Mouse (Mus musculus): ENCODE measurements at regions not wholly inside any gene's neighbourhood (a gene's known extent, or its start where the extent isn't known, plus 50 kb on each side); places are given as distances from the start of the nearest gene placed in this dataset.

DNA sequence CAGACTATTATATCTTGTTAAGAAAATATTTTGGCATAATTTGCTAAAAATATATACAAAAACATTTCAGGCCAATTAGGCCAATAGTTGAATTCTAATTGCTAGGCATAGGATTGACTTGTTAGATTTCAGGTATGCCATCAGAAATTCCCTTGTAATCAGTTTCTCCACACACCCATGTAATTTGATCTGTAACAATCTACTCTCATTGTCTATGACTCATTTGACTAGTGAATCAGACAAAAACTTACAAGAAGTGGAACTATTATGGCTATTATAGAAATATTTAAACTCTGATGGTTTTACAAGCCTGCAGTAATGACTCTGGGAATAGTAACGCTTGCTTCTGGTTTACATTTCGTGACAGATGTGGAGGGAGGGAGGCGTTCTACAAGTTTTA, 338.9 kb upstream of the Ptbp2 start:
- intact Hi-C loops (cut with DNase I), result no loop called here

DNA sequence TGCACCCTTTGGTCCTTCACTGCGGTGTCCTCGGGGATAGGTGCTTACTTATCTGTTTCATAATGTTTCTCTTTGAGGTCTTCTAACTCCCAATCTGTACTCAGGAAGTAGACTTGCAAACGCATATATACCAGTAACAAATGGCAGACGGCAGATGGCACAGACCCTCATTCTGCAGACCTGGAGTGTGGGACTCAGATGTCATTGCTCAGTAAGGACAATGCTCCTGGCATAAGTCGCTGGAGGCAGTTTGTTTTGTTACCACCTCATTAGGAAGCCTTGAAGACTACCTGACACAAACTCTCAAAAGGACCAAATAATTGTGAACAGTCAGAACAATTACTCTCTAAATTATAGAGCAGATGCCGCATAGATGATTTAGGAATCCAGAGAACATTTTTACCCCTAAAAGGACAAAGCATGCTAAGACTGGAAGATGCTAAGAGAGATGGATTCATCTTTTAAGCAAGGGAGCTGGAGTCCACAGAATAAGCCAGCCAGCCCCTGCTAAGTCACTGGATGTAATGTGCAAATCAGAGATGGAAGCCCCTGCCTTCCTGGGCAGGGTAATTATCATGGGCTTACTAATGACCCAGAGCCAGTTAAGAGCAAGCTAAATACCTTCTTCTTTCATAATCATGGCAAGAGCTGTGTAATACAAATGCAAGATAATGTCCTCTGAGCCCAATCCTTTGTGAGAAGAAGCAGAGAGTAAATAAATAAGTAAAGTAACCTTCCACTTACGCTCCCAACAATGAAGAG, 299.1 kb upstream of the Ptbp2 start:
- no peak for DNase-seq (ENCODE audit: extremely low spot score in 1 of 2, low spot score in 2 of 2)
- intact Hi-C loops (cut with DNase I), result no loop called here

More for the DNA sequence above, 338.9 kb upstream of the Ptbp2 start:
- no peak for DNase-seq (ENCODE audit: extremely low spot score in 1 of 2, low spot score in 2 of 2)

DNA sequence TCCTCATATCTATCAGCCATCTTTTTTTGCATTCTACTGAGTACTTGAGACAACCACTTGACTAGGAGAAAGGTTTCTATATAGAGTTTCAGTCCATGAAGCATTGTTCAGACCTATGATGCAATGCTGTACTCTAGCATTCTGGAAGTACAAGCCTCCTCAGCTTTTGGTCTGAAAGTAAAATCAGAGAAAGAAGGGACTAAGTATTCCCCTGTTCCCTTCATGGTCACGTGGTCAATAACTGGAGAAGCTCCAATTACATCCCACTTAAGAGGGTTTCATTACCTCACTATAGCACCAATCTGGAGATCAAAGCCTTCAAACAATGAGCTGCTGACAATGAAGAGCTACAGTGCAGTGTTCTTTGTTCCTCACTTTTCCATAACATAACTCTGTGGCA, 289.3 kb upstream of the Ptbp2 start:
- intact Hi-C loops (cut with DNase I), result no loop called here
- DNase-seq (ENCODE audit: extremely low spot score in 1 of 2, low spot score in 2 of 2), result no peak

DNA sequence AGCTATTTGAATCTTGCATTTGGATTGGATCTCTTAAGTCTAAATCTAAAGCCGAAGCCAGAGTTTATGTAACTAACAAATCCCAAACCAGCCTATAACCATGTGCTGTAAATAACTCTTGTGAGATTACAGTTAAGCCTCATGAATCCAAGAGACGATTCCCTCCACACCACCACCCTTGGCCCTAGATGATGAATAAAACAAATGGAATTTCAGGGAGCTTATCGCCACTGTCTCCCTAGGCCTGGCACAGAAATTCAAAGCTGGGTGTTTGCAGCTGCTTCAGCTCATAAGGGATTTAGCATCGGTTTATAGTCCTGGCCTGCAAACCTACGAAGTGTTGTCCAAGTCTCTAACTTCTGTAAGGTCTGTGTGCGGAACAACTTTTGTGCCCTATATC, 281.4 kb upstream of the Ptbp2 start:
- intact Hi-C loops (cut with DNase I), result no loop called here
- DNase-seq (ENCODE audit: extremely low spot score in 1 of 2, low spot score in 2 of 2), result no peak

DNA sequence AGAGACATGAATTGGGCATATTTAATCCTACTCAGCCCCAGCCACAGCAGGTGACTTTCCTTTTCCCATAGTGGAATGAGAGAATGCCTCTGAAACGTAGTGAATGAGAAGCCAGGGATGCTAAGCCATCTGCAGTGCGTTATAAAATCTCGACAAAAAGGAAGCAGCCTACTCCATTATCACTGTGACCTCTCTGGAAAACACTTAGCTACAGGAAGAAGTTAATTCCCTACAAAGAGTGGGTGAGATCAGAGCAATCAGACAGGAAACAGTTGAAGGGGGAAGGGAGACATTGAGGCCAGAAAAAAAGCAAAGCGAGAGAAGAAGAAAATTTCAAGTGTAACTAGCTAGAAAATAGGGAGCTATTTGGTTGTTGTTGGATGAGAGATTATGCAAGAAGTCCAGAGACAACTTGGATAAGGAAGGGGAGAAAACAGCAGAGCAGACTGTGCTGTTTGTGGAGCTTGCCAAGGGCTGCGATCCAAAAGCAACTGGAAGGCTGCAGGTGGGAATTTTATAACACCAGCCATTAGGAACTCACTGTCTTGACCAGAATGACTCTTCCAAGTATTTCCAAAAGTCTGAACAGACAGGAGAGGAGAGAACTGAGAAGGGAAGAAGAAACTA, 280.7 kb upstream of the Ptbp2 start:
- DNase-seq (ENCODE audit: extremely low spot score in 1 of 2, low spot score in 2 of 2), result peak in 1 of 2 experiments; percentile 34
- intact Hi-C loops (cut with DNase I), result no loop called here

DNA sequence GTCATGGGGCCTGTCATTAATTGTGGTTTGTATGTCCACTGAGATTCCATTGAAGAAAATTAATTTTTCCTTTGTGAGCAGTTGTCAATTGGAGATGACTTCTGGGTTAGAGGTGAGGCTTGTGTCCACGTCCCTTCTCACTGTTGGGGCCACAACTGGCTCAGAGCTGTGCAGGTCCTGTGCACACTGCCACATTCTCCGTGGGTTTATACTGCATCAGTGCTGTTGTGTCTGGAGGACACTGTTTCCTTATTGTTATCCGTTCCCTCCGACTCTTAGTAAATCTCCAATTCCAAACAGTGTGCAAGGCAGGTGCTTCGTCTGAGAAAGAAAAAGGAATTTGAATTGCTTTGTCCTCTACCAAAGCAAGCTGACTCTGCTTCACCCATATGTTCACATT, 278.0 kb upstream of the Ptbp2 start:
- intact Hi-C loops (cut with DNase I), result no loop called here
- no peak for DNase-seq (ENCODE audit: extremely low spot score in 1 of 2, low spot score in 2 of 2)

DNA sequence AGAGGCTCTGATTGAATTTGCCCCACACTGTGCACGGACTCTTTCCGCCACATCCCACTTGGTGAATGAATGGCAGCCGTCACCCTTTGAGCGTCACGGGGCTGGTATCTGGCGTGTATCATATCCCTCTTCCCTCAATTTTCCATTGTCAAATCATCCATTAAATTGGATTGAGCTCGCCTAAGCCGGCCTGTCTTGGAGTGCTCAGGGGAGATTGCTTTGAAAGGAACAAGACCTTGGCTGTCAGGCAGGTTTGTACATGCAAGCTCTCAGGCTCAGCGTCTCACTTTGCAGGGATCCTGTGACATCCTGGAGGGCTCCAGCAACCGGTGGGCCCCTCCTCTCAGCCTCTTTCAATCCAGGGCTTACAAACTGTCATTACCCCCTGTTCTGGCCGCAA, 275.7 kb upstream of the Ptbp2 start:
- DNase-seq (ENCODE audit: extremely low spot score in 1 of 2, low spot score in 2 of 2), result no peak
- intact Hi-C loops (cut with DNase I), result no loop called here

DNA sequence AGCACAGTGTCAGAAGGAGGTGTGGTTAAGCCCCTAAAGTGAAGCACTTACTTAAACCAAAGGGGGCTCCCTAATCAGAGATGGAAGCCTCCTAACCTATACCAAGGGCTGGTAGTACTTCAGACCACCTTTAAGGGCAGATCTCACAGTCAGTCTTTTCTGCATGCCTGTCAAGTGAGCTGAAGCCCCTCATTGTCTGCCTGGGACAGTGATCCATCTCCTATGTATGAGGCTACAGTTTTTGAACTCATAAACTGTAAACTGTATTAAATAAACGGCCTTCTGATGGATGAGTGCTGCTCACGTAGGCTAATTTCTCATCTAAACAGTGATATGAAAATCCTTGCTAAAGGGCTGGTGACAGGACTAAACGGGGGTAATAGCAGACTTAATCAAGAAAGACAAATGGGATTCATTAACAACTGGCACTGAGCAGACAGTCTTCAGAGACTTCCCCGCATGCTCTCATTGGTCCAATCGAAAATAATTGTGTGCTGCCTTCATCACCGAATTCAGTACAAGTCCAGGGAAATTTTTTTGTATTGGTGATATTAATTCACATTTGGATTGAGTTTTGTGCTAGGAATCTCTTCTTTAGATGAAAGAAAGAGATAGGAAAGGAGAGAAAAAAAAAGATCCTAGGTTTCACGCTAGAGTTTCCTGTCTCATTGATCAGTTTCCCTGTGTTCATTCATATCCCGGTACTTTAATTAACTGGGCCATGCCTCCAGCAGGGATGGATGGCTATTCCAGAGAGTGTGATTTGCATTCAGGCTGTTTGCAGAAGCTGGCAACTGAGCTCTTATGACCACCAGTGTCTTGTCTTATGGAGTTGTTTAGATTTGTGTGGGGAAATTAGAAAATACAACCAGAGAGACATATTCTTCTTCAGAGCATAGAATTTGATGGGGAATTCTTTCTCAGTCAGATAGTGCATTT, 271.2 kb upstream of the Ptbp2 start:
- intact Hi-C loops (cut with DNase I), result no loop called here
- no peak for DNase-seq (ENCODE audit: extremely low spot score in 1 of 2, low spot score in 2 of 2)

DNA sequence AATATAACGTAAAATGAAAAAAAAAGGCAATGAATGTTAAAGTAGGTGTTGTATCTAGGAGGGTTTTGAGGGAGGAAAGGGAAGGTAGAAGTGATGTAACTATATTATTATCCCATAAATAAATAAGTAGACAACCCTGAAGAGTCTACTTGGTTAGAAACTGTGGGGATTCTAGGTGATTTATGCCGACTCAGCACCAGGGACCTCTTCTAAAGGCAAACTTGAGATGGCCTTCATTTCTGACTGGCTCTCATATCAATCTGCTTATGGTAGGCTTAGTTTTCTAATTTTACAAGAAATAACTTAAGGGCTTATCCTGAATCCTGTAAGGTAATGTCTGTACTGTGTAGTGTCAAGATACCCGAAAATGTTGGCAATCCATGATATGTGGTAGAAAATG, 263.0 kb upstream of the Ptbp2 start:
- intact Hi-C loops (cut with DNase I), result no loop called here
- no peak for DNase-seq (ENCODE audit: extremely low spot score in 1 of 2, low spot score in 2 of 2)

DNA sequence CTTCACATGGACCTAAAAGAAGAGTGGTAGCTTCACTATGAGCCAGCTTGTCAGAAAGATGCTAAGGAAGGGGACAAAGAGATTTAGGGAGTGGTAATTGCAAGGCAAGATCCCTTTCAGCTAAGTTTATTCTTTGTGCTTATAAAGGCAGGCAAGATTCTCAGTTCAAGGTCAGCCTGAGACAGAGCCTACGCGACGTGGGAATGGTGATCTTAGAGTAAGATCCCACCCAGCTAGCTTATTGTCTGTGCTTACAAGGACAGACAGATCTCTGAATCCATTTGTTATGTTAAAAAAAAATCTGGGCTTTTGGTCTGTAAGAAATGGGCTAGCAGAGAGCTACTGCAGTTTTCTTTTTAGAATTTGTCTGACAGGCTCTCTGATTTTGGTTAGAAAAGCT, 253.3 kb upstream of the Ptbp2 start:
- intact Hi-C loops (cut with DNase I), result no loop called here
- no peak for DNase-seq (ENCODE audit: extremely low spot score in 1 of 2, low spot score in 2 of 2)

DNA sequence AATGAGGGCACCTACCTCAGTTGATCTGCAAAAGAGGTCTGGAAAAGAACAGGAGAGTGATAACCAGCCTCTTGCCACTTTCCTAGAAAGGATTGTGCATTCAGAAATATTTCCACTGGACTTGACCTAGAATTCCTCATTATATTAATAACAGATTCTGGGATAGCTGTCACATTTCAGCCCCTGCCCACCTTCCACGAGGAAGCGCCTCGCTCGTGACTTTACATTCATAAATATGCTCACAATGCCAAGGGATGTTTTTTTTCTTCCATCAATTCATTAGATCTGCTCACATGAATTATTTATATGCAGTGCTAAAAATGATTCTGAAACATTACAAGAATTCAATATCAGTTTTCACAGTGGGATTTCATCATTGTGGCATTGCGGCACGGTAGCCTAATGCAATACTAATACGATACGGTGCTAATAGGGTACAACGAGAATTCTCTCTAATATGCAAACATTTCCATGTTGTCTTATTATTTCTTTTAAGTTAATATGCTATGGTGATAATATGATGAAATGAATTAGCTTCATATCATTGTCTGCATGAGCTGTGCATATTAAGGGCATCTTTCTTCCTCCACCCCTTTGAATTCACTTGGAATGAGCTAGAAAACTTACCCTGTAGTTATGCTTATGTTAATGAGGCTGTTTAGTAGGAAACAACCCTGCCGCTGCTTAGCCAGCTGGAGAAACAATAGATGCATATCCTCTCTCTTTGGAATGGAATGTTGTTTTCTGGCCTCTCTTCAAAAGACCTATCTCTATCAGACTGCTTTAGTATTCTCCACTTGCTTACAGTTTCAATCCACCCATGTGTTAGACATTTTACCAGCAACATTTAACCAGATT, 235.8 kb upstream of the Ptbp2 start:
- intact Hi-C loops (cut with DNase I), result no loop called here
- no peak for DNase-seq (ENCODE audit: extremely low spot score in 1 of 2, low spot score in 2 of 2)

DNA sequence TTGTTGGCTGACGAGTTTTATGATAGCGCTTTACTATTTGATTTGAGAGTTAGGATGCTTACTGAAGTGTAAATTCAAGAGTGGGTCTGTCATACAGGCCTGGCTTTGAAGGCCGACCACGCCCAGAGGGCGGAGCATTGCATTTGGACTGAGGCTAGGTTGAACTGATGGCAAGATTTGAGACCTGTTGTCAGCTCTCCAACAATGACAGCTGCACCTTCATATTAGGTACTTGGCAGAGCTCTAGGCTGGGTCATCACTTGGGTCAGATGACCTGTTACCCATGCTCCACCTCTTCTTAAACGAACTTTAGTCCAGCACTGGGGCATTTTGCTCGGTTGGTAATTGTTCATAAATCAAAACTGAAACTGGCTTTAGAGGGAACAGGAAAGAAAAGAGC, 231.1 kb upstream of the Ptbp2 start:
- no peak for DNase-seq (ENCODE audit: extremely low spot score in 1 of 2, low spot score in 2 of 2)

DNA sequence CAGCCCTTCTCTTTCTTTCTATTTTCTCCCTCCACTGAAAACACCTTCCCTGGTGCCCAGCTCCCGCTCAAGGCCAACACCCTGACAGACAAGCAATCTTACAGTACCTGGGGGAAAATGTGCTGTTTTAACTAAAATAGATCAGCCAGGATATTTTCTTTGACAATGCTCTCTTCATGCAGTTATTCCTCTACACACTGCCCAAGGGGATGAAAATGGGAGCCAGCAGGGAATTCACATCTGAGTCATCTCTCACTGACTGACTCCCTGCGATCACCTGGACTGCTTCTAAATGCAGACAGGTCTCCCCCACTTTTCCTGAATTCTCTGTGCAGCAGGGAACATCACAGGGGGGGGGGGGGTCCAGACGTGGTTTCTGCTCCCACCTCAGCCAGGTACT, 227.6 kb upstream of the Ptbp2 start:
- intact Hi-C loops (cut with DNase I), result no loop called here
- DNase-seq (ENCODE audit: extremely low spot score in 1 of 2, low spot score in 2 of 2), result no peak

More for the DNA sequence above, 231.1 kb upstream of the Ptbp2 start:
- intact Hi-C loops (cut with DNase I), result no loop called here

DNA sequence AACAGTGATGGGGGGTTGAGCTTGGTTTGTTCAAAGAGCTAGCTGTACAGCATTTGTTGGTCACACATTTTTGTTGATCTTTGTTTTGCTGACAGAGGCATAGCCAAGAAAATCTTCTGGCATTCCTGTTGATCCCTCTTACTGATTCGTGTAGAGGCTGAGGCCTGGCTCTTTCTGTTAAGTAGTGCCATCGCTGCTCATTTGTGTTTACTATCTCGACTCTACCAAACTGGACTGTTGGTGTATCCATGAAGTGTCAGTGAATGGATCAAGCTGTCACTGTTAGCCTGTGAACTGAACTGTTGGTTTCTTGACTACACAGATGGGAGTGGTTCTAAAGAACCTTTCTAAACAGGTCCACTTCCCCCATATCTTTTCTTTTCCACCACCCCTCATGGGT, 223.8 kb upstream of the Ptbp2 start:
- DNase-seq (ENCODE audit: extremely low spot score in 1 of 2, low spot score in 2 of 2), result no peak

DNA sequence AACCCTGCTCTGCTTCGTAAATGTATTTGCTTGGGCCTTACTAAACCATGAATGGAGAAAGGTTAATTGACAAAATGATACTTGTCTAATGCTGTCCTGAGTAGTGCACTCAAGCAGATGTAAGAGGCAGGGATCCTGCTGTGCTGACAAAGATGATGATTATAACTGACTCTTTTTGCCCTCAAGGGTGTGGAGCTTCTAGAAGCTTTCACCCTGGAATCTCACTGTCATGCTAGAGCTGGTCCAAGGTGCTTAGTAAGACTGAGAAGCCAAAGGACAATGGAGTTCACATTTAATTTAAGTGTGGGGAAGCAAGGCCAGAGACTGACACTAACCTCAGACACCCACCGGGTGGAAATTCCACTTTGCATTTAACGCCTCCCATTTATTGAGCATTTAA, 220.3 kb upstream of the Ptbp2 start:
- intact Hi-C loops (cut with DNase I), result no loop called here
- no peak for DNase-seq (ENCODE audit: extremely low spot score in 1 of 2, low spot score in 2 of 2)

More for the DNA sequence above, 223.8 kb upstream of the Ptbp2 start:
- intact Hi-C loops (cut with DNase I), result no loop called here

DNA sequence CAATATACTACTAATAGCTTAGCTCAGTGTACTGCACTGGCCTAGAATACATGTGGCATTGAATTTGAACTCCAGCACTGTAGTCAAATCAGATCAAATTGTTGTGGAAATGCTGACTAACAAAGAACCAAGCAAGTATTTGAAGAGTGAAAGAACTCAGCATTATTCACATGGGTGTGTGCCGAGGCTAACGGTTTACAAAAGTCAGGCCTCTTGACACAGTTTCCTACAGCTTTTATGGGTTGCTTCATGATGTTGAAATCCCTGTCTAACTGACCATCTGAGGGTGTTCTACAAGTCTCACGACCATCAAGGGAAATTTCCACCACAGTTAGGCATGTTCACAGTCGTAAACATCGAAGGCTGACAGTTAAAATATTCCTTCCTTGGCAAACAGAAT, 216.0 kb upstream of the Ptbp2 start:
- intact Hi-C loops (cut with DNase I), result no loop called here
- DNase-seq (ENCODE audit: extremely low spot score in 1 of 2, low spot score in 2 of 2), result no peak

DNA sequence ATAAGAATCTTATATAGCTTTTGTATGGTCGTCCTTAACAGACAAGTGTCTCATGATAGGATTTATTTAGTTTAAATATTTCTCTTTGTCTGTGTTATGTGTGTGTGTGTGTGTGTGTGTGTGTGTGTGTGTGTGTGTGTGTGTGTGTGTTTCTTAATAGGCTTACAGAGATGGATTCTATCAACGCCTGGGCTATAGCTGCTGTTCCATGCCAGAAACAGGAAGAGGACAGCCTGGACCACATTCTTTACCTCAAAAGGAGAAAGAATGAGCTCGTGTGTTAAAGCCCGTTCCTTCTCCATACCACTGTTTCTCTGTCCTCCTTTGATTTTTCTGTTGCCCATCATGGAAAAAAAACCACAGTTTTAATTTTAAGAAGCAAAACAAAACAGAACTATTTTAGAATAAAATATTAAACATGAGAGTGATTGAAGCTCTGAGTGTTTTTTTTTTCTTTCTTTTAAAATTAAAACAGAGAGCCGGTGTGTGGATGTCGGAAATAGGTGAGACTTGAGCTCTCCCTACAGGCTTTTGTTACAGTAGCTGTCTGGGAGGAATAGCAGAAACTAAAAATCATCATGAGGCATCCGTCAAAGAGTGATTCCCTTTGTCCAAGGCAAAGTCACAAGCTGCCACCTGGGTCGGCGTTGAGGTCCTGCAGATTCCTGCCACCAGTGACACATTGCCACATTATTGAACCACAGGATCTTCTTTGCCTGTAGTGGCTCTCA, 212.2 kb upstream of the Ptbp2 start:
- intact Hi-C loops (cut with DNase I), result no loop called here
- DNase-seq (ENCODE audit: extremely low spot score in 1 of 2, low spot score in 2 of 2), result no peak

DNA sequence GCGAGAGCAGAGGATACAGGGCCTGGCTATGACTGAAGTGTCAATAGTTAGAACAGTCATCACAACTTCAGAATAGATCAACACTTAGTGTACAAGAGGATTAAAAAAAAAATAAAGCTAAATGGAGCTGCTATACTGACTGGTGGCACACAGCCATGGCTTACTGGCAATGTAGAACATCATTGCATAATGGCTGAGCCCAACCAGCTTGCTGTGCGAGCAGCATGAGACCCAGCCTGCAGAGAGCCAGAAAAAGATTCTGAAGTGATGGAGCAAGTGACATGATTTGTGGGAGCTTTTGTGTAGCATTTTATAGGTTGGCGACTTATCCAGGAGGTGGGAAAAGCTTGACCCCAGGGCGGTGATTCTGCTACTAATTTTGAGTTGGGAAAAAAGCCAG, 211.5 kb upstream of the Ptbp2 start:
- intact Hi-C loops (cut with DNase I), result no loop called here
- DNase-seq (ENCODE audit: extremely low spot score in 1 of 2, low spot score in 2 of 2), result peak; percentile 15 to 54
